Mouse (Mus musculus): ENCODE measurements at regions not wholly inside any gene's neighbourhood (a gene's known extent, or its start where the extent isn't known, plus 50 kb on each side); places are given as distances from the start of the nearest gene placed in this dataset.

DNA sequence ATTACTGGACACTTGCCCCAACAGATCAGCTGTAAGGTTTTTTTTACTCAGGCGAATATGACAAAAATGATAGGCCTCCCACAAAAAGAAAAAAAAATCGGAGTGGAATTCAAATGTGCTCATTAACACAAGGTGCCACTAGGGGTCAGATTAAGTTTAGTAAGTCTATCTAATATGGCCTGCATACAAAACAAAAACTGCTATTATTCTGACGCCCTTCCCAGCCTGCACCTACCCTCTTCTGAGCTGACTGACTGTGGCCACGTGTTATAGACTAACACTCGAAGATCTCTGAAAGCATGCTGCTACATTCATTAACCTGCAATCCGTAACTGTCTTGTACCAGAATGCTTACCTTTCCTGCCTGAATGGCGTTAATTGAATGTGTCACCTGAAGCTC lies 182.5 kb upstream of the Zpld1 start:
- TF ChIP-seq CTCF (IDR thresholded peaks at IDR 0.05; ENCODE audit: low read depth, low read length) (no peak), GATA1 (IDR thresholded peaks at IDR 0.05; ENCODE audit: borderline replicate concordance, low read length) (no peak), POLR2AphosphoS5 (IDR thresholded peaks at IDR 0.05; ENCODE audit: insufficient replicate concordance, low read depth, low read length) (no peak), TAL1 (conservative IDR thresholded peaks at IDR 0.05; ENCODE audit: low read depth, low read length) (no peak), GATA2 (IDR thresholded peaks at IDR 0.05; ENCODE audit: borderline replicate concordance, low read depth, low read length) (no peak)
